Mouse (Mus musculus) embryonic facial prominence, embryonic 10.5 days (tissue): ENCODE measurements around the gene St3gal3. TPM values are rescaled to one million over a fixed set of nuclear protein-coding genes. Genes with fewer than 3 reads are reported as not detected.

Experiments
- DNase-seq: peaks from one replicate; pipeline ENCODE4 v3.0.0-alpha.2; 2017; ENCODE audit warnings: low spot score
- H3K27ac ChIP-seq: fragments of 300-500 bp; sonication (generic); replicated peaks from 2 replicates; pipeline ENCODE4 v1.5.1; 2016; ENCODE audit warnings: mild to moderate bottlenecking
- H3K27me3 ChIP-seq: fragments of 300-500 bp; sonication (generic); replicated peaks from 2 replicates; pipeline ENCODE4 v1.6.1; 2016; ENCODE audit warnings: low read depth, mild to moderate bottlenecking; ENCODE audit not compliant: poor library complexity, severe bottlenecking
- H3K36me3 ChIP-seq: fragments of 300-500 bp; sonication (generic); replicated peaks from 2 replicates; pipeline ENCODE4 v1.6.1; 2016; ENCODE audit warnings: mild to moderate bottlenecking, moderate library complexity
- H3K4me1 ChIP-seq: fragments of 300-500 bp; sonication (generic); 2 replicates; pipeline ENCODE4 v1.6.1; 2016
- H3K4me3 ChIP-seq: fragments of 300-500 bp; sonication (generic); 2 replicates; pipeline ENCODE4 v1.5.1; 2016; ENCODE audit warnings: mild to moderate bottlenecking, moderate library complexity
- H3K9me3 ChIP-seq: fragments of 300-500 bp; sonication (generic); 2 replicates; pipeline ENCODE4 v1.6.1; 2016; ENCODE audit warnings: mild to moderate bottlenecking
- WGBS: fragments of 180-500 bp; shearing (Covaris S2); methylation state at CpG from one replicate; pipeline ENCODE4 v1.1.7; 2016; 5-methylcytosine and 5-hydroxymethylcytosine counted together
- polyA plus RNA-seq: library from polyadenylated mRNA; unstranded; fragments of >200 nt; fragmentation: Nextera tagmentation; extraction: Ambion mirVana; gene quantifications from 2 replicates; pipeline ENCODE4 v1.2.1, GENCODE M21; 2016

Gene St3gal3
- polyA plus RNA-seq, 1 experiment from 2014 or later: 7.4 TPM

DNA sequence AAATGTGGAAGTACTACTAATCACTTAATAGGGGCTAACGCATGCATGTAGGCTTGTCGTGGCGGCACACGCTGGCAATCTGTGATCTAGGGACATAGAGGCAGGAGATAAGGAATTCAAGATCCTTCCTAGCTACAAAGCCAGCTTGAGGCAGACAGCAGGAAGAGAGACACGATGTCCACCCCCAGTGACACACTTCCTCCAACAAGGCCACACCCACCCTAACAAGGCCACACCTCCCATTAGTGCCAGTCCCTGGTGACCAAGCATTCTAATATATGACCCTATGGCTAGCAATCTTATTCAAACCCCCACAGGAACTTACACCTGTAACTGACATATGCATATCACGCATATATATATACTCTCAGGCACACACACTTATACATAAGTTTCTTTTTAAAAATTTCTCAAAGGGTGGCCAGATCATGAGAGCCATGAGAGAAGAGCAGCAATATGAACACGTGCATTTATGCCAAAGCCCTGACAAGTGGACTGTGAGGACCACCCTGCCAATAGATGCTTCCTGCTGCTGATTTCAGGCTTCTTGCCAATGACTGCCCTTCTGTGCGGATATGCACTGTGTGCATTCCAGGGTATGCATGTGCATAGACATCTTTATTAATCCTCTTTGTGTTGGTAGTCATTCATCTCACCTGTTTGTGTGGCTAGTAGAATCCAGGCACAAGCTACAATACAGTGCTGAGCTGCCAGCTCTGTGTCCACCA is 34.9 kb downstream of the St3gal3 start:
- WGBS: 89% methylated on average over 8 of the region's 8 CpGs
- H3K27me3 ChIP-seq: no peaks in the 10 kb centered on the region

GRCm38 (mm10) chr4:118098571-118098970 is 36.1 kb downstream of the St3gal3 start:
- DNase-seq: no peak
- Histone ChIP-seq H3K4me3 (no peak overlapping the region), H3K27ac (no peak overlapping the region), H3K9me3 (no peaks in the 10 kb centered on the region), H3K4me1 (peaks cover 11% of the 10 kb centered on the region), H3K27me3 (no peaks in the 10 kb centered on the region), H3K36me3 (peaks cover 19% of the 10 kb centered on the region)
- WGBS: 94% methylated on average over 6 of the region's 6 CpGs

More for the DNA sequence above, 34.9 kb downstream of the St3gal3 start:
- no peak for DNase-seq
- H3K27ac ChIP-seq: no peak overlapping the region
- no peak overlapping the region for H3K4me3 ChIP-seq
- no peaks in the 10 kb centered on the region for H3K9me3 ChIP-seq
- peaks cover 11% of the 10 kb centered on the region for H3K36me3 ChIP-seq
- peaks cover 11% of the 10 kb centered on the region for H3K4me1 ChIP-seq

GRCm38 (mm10) chr4:118096069-118096468 is 38.6 kb downstream of the St3gal3 start:
- Histone ChIP-seq H3K9me3 (no peaks in the 10 kb centered on the region), H3K27ac (no peak overlapping the region), H3K27me3 (no peaks in the 10 kb centered on the region), H3K4me1 (peaks cover 11% of the 10 kb centered on the region), H3K4me3 (no peak overlapping the region), H3K36me3 (peaks cover 19% of the 10 kb centered on the region)
- WGBS: 80% methylated on average over 6 of the region's 6 CpGs
- no peak for DNase-seq

- 94% methylated on average over 11 of the region's 11 CpGs for WGBS
- H3K4me3 ChIP-seq: no peak overlapping the region
- no peaks in the 10 kb centered on the region for H3K27me3 ChIP-seq
- no peaks in the 10 kb centered on the region for H3K9me3 ChIP-seq
- peaks cover 19% of the 10 kb centered on the region for H3K4me1 ChIP-seq
- DNase-seq: no peak
- no peak overlapping the region for H3K27ac ChIP-seq
- peaks cover 10% of the 10 kb centered on the region for H3K36me3 ChIP-seq
Observed at GRCm38 (mm10) chr4:118092784-118093457, 41.8 kb downstream of the St3gal3 start.

DNA sequence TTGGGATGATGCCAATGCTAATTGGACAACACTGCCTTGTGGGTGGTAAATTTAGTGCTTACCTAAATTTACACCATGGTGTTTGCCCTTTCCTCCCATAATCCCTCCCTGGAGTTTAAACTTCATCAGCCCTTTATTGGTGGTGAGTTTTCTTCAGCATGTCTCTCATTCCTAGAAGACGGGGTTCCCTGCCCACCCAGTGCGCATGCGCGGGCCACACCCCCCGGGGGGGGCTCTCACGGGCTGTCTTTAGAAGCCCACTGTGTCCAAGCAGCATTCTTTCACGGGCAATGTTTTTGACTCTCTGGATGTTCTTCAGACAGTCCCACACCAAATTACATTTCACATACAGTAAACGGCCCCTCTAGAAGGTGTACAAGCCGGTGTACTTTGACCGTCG is 44.3 kb downstream of the St3gal3 start:
- Histone ChIP-seq H3K36me3 (peaks cover 9% of the 10 kb centered on the region), H3K27me3 (no peaks in the 10 kb centered on the region), H3K27ac (no peak overlapping the region), H3K9me3 (no peaks in the 10 kb centered on the region), H3K4me3 (no peak overlapping the region), H3K4me1 (peaks cover 11% of the 10 kb centered on the region; the same call in 1 of the 2 replicates)
- DNase-seq: no peak
- 90% methylated on average over 11 of the region's 11 CpGs for WGBS

DNA sequence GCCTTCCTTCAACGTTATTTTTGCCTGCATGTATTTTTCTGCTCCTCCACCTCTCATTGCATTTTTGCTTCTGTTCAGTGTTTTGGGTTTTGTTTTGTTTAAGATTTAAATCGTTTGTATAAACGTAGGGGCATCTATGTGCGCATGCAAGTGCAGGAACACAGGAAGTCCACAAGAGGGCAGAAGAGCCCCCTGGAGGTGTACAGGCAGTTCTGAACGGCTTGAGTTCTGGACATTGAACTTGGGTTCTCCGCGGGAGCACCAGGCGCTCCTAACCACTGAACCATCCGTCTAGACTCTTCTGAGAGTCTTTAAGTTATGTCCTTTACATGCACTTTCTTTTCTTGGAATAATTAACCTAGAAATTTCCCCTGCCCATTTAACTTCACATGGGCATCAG is 44.8 kb downstream of the St3gal3 start:
- Histone ChIP-seq H3K36me3 (peaks cover 9% of the 10 kb centered on the region), H3K4me1 (peaks cover 11% of the 10 kb centered on the region; the same call in 1 of the 2 replicates), H3K9me3 (no peaks in the 10 kb centered on the region), H3K27me3 (no peaks in the 10 kb centered on the region), H3K4me3 (no peak overlapping the region), H3K27ac (no peak overlapping the region)
- peak; percentile 37 for DNase-seq
- 59% methylated on average over 9 of the region's 9 CpGs for WGBS

DNA sequence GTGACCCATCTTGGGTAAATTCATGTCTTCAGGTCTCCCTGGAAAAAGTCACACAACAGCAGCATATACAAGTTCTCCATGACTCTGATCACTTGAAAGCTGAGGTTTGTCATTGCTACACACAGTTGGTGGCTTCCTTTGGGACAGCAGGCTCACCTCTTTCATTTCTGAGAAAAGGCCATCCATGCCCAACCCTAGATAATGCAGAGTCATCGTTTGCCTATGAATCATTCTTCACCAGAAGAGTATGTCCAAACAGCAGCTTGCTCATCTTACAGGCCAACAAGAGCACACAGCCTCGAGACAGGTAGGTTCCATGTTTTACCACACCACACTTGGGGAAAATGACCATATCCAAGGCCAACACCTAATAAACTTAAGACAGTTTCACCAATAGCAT is 45.9 kb downstream of the St3gal3 start:
- Histone ChIP-seq H3K4me3 (no peak overlapping the region), H3K36me3 (no peaks in the 10 kb centered on the region; the same call in 1 of the 2 replicates), H3K4me1 (peaks cover 11% of the 10 kb centered on the region; the same call in 1 of the 2 replicates), H3K27ac (no peak overlapping the region), H3K27me3 (no peaks in the 10 kb centered on the region), H3K9me3 (no peaks in the 10 kb centered on the region)
- DNase-seq: no peak
- WGBS: 88% methylated on average over 2 of the region's 2 CpGs

GRCm38 (mm10) chr4:118085025-118085424 is 49.7 kb downstream of the St3gal3 start:
- Histone ChIP-seq H3K27me3 (no peaks in the 10 kb centered on the region), H3K4me3 (no peak overlapping the region), H3K9me3 (no peaks in the 10 kb centered on the region), H3K36me3 (no peaks in the 10 kb centered on the region; the same call in 1 of the 2 replicates), H3K27ac (no peak overlapping the region), H3K4me1 (peaks cover 20% of the 10 kb centered on the region)
- DNase-seq: no peak
- 80% methylated on average over 4 of the region's 4 CpGs for WGBS

GRCm38 (mm10) chr4:118083217-118083951 is 51.3 kb downstream of the St3gal3 start:
- WGBS: 39% methylated on average over 14 of the region's 14 CpGs
- H3K27me3 ChIP-seq: no peaks in the 10 kb centered on the region

GRCm38 (mm10) chr4:118081608-118082331 is 52.9 kb downstream of the St3gal3 start:
- H3K36me3 ChIP-seq: peaks cover 6% of the 10 kb centered on the region; the same call in 1 of the 2 replicates
- no peak overlapping the region for H3K4me3 ChIP-seq
- 82% methylated on average over 18 of the region's 18 CpGs for WGBS
- no peak for DNase-seq
- H3K27ac ChIP-seq: no peak overlapping the region
- H3K4me1 ChIP-seq: peaks cover 8% of the 10 kb centered on the region
- H3K9me3 ChIP-seq: no peaks in the 10 kb centered on the region
- H3K27me3 ChIP-seq: no peaks in the 10 kb centered on the region

More at GRCm38 (mm10) chr4:118083217-118083951, 51.3 kb downstream of the St3gal3 start:
- peaks cover 8% of the 10 kb centered on the region for H3K4me1 ChIP-seq
- H3K27ac ChIP-seq: peak overlapping the region; percentile 27; the same call in 1 of the 2 replicates
- H3K4me3 ChIP-seq: no peak overlapping the region
- peaks cover 3% of the 10 kb centered on the region; the same call in 1 of the 2 replicates for H3K36me3 ChIP-seq
- DNase-seq: peak; percentile 94
- H3K9me3 ChIP-seq: no peaks in the 10 kb centered on the region

DNA sequence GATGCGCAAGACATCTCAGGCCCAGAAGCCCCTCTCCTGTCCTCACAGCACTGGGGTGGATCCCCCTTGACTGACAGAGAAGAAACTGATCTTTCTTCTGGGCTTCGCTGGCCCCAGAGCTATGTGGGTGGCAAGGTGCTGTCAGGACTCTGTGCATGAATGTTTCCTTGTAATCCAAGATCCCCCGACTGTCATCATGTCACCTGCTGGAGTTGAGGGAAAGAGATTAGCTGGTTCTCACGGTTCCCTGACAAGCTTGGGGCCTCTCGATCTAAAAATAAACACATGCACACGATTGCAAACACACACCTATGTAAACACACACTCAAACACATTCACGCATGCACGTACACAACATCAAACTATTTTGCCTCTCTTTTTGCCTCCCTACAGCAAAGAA is 54.2 kb downstream of the St3gal3 start:
- peaks cover 12% of the 10 kb centered on the region for H3K36me3 ChIP-seq
- no peak overlapping the region; the same call in 1 of the 2 replicates for H3K27ac ChIP-seq
- WGBS: 64% methylated on average over 8 of the region's 8 CpGs
- no peak overlapping the region for H3K4me3 ChIP-seq
- no peaks in the 10 kb centered on the region for H3K27me3 ChIP-seq
- no peak for DNase-seq
- peaks cover 8% of the 10 kb centered on the region for H3K4me1 ChIP-seq
- no peaks in the 10 kb centered on the region for H3K9me3 ChIP-seq

DNA sequence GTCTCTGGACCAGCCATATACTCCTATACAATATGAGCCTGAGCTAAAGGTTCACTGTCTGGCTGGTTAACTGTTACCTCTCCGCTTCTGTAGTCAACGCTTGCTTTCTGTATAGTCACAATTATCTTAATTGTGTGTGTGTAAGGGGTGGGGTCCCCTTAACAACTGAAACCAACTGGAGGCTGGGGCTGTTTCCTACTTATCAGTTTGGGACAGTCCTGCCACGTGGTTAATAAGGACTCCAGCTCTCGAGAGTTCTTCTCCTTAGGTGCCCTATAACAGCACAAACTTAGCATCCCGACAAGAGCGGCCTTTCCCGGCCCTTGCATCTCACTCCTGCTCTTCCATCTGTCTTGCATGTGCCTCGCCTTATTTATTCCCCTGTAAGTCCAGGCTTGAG is 55.5 kb downstream of the St3gal3 start:
- Histone ChIP-seq H3K27ac (no peak overlapping the region), H3K4me1 (peaks cover 8% of the 10 kb centered on the region), H3K9me3 (peaks cover 2% of the 10 kb centered on the region; the same call in 1 of the 2 replicates), H3K27me3 (no peaks in the 10 kb centered on the region), H3K4me3 (no peak overlapping the region), H3K36me3 (peaks cover 13% of the 10 kb centered on the region)
- no peak for DNase-seq
- 82% methylated on average over 8 of the region's 8 CpGs for WGBS
